Mouse (Mus musculus) macrophage (primary cell): Measurements from ENCODE around the gene Ube2q2. TPM values are rescaled to one million over a fixed set of nuclear protein-coding genes. Genes with fewer than 3 reads are reported as not detected.
"Not testable (repeated sequence)": the region's sequence is repeated elsewhere in the genome, so short reads cannot be mapped to it uniquely, and the experiment has no call there.

Experiments used
- H3K27ac ChIP-seq: fragments of 350-480 bp; formaldehyde crosslinking; 2 replicates; pipeline ENCODE4 v1.9.0; 2021
- H3K36me3 ChIP-seq: fragments of 350-480 bp; formaldehyde crosslinking; 2 replicates; pipeline ENCODE4 v1.9.0; 2021; ENCODE audit errors: inconsistent target
- H3K4me3 ChIP-seq: fragments of 350-480 bp; formaldehyde crosslinking; 2 replicates; pipeline ENCODE4 v1.9.0; 2021; ENCODE audit errors: inconsistent target
- H3K79me2 ChIP-seq: fragments of 350-480 bp; formaldehyde crosslinking; 2 replicates; pipeline ENCODE4 v1.9.0; 2021; ENCODE audit errors: inconsistent target
- WGBS: methylation state at CpG from one replicate; pipeline ENCODE4 v1.1.7; 2026; ENCODE audit warnings: inconsistent platforms; ENCODE audit not compliant: missing documents; 5-methylcytosine and 5-hydroxymethylcytosine counted together
- polyA plus RNA-seq: library from polyadenylated mRNA; stranded (reverse); fragments of 250-400 nt; gene quantifications from 3 replicates; pipeline ENCODE4 v1.2.4, GENCODE M21; 2018; ENCODE audit warnings: inconsistent platforms

The Ube2q2 gene
- polyA plus RNA-seq, 1 experiment from 2014 or later = 55.3 TPM

DNA sequence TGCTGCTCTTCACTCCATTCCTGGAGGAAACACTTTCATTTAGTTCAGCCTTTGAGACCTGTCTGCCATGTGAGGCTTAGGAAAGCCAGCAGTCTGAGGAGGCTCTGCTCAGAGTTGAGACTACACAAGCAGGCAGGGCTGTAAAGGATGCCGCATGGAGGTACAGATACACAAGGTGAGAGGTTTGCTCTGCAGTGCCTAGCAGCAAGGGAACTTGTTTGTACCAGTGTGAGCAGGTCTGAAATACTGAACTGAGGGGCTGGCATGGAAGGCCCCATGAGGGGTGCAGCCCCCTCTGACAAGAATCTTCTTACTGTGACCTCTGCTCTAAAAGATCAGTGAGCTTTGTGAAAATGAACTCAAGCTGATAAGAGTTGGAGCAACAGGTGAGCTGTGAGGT is 64.7 kb downstream of the Ube2q2 start:
- no peak overlapping the region for H3K27ac ChIP-seq
- H3K36me3 ChIP-seq = peaks cover 39% of the 10 kb centered on the region
- WGBS = 93% methylated on average over 1 of the region's 1 CpGs
- peaks cover 46% of the 10 kb centered on the region for H3K79me2 ChIP-seq
- no peak overlapping the region for H3K4me3 ChIP-seq

DNA sequence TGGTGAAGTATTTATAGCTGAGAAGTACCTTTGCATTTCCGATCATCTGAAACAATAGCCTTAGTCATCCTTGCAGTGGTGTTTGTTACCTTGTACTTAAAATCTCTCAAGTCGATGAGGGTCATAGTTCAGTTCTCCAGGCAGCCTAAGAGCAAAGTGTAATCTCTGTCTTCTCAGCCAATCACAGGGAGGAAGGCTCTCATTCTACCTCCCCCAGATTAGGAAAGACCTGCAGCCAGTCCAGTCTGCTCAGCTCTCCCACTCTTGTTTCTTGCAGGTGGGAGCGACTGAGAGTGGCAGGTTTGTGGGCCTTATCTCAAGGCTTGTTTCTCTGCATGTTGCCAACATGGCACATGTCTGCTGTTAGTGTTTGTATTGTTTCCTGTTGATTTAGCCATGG is 66.4 kb downstream of the Ube2q2 start:
- H3K27ac ChIP-seq = no peak overlapping the region
- H3K79me2 ChIP-seq = peaks cover 33% of the 10 kb centered on the region
- 92% methylated on average over 3 of the region's 3 CpGs for WGBS
- peaks cover 55% of the 10 kb centered on the region for H3K36me3 ChIP-seq
- H3K4me3 ChIP-seq = no peak overlapping the region

DNA sequence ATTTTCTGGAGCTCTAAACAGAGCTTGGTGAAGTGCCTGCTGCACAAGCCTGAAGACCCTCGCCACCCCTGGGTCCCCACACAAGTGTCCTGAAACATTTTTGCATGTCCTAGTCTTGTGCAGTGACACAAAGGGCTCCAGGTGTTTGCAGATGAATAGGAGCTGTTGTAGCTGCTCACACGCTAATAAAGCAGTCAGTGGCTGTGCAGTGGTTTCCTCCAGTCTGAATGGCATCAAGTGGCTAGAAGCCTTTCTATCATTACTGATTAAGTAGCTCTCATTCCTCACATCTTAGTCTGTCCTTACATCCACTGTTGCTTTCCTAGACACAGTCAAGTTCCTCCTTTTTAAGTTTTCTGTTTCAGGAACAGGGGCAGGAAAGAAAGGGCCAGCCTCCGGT is 67.0 kb downstream of the Ube2q2 start:
- Histone ChIP-seq H3K79me2 (peaks cover 27% of the 10 kb centered on the region; the same call in 1 of the 2 replicates), H3K27ac (no peak overlapping the region), H3K4me3 (no peak overlapping the region), H3K36me3 (peaks cover 61% of the 10 kb centered on the region)
- WGBS = 83% methylated on average over 3 of the region's 3 CpGs

DNA sequence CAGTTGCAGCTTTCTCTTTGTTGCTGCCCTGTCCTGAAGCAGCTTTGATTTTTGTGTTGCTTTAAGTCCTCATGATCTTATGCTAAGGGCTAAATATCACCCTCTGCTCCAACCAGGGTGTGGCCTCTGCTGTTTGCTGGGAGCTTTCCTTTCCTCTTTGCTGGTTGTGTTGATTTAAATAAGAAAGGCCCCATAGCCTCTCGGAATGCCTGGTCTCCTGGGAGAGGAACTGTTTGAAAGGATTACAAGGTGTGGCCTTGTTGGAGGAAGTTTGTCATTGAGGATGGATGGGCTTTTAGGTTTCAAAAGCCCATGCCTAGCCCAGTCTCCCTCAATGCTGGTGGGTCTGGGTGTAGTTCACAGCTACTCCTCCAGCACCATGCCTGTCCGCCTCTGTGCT is 67.4 kb downstream of the Ube2q2 start:
- Histone ChIP-seq H3K36me3 (peaks cover 65% of the 10 kb centered on the region), H3K79me2 (peaks cover 23% of the 10 kb centered on the region; the same call in 1 of the 2 replicates), H3K27ac (no peak overlapping the region), H3K4me3 (no peak overlapping the region)
- 93% methylated on average over 2 of the region's 2 CpGs for WGBS

DNA sequence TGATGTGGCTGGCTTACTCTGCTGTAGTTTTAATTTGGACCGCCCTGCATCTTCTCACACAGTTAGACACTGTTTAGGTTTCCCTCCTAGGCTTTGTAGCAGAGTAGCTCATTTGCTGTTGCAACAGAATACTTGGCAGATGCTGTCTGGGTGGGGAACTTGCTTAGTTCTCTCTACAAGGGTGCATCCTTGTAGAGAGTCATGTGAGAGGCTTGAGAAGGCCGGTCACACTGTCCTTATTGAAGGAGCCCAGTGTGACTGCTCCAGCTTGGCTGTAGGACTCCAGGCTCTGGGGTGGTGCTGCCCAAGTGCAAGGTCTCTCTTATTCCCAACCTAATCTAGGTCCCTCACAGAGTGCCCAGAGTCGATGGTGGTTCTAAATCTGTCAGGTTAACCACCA is 68.7 kb downstream of the Ube2q2 start:
- Histone ChIP-seq H3K4me3 (no peak overlapping the region), H3K79me2 (peaks cover 10% of the 10 kb centered on the region; the same call in 1 of the 2 replicates), H3K27ac (no peak overlapping the region), H3K36me3 (peaks cover 78% of the 10 kb centered on the region)
- WGBS = 74% methylated on average over 3 of the region's 3 CpGs

DNA sequence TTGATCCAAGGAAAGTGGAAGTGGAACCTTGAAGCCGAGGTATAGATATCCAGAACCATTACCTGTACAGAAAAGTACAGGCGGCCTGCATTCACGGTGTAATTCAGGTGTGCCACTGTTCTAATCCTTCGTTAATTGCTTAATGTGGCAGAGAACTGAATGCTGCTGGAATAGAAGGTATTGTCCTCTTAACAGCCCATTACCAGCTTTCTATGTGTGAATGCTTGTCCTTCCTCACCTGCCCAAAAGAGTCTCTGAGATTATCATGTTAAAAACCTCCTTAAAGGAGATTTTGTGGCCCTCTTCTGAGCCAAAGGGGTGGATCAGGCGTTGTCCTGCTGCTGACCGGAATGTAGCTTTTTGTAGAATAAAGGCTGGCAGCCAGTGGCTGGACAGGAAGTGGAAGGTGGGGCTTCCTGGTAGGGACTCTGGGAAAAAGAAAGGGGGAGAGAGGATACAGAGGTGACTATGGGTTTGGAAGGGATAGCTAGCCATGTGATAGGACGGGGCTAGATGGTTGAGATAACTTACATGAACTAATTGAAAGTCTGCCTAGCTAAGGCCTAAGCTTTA is 76.6 kb downstream of the Ube2q2 start:
- Histone ChIP-seq H3K4me3 (no peak overlapping the region), H3K36me3 (peaks cover 46% of the 10 kb centered on the region), H3K27ac (no peak overlapping the region), H3K79me2 (no peaks in the 10 kb centered on the region)
- 94% methylated on average over 7 of the region's 7 CpGs for WGBS

DNA sequence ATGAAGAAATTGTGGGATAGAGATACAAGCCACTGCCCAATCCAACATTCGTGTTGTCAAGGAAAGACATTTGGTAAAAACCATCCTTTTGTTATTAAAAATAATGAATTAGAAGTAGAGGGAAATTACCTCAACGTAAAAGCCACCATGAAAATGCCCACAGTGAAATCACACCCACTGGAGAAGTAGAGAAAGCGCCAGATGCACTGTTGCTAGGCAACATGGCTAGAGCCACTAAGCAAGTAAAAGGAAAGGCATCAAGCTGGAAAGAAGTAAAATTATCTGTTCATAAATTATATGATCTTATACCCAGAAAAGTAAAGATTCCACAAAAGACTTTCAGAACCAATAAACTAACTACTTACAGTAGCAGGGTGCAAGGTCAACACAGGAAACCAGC is 77.6 kb downstream of the Ube2q2 start:
- Histone ChIP-seq H3K36me3 (peaks cover 36% of the 10 kb centered on the region), H3K79me2 (no peaks in the 10 kb centered on the region)

DNA sequence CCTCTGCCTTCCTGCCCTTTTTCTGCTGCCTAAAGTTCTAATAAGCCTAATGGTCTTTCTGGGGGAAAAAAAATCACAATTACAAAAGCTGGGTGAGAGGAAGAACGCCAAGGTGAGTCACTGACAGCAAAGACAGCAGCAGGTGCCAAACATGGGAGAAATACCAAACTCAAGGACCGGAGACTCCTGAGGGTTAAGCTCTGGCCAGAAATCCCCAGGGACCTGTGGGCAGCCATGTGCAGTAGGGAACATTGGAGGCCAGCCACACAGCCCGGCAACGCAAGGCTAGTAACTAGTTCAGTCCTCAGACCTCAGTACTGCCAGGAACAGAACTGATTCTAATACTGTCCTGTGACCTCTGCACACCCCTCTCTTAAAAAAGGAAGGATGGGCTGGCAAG is 79.5 kb downstream of the Ube2q2 start:
- Histone ChIP-seq H3K36me3 (peaks cover 17% of the 10 kb centered on the region), H3K4me3 (no peak overlapping the region), H3K27ac (no peak overlapping the region), H3K79me2 (no peaks in the 10 kb centered on the region)
- 99% methylated on average over 4 of the region's 4 CpGs for WGBS

More for the DNA sequence above, 77.6 kb downstream of the Ube2q2 start:
- Histone ChIP-seq H3K4me3 (no peak overlapping the region), H3K27ac (no peak overlapping the region)
- WGBS = 93% methylated on average over 3 of the region's 3 CpGs

DNA sequence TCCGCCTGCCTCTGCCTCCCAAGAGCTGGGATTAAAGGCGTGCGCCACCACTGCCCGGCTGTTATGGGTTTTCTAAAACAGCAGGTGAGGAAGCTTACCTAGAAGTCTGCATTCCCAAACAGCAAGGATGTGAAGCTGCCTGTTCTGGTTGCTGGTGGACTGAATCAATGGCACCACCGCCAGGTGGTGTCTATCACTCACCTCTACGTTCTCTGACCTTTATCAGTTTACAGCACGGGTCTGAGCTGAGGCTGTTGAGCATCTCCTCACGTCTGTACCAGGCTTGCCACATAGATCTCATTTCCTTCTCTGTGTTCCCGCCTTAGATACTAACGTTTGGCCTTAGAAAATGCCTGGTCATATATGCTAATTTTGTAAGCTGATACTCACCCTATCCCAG is 80.4 kb downstream of the Ube2q2 start:
- Histone ChIP-seq H3K27ac (no peak overlapping the region), H3K4me3 (no peak overlapping the region), H3K36me3 (peaks cover 9% of the 10 kb centered on the region), H3K79me2 (no peaks in the 10 kb centered on the region)
- 70% methylated on average over 9 of the region's 10 CpGs for WGBS

DNA sequence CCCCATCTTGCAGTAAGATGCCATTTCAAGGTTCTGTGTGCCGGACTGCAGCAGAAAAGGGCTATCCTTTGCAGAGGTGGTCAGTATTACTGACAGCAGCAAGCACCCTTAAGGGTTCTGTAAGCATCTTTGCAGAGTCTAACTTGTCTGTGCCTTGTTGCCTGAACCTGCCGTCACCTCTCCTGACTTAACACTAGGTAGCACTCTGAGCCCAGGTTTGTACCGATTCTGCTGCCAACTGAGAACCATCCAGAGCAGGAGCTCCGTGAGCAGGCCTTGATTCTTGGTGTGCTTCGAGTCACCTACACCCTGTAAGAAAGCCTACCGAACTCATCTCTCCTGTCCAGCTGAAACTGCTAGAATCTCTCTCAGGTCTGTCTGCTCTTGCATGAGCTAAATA is 82.9 kb downstream of the Ube2q2 start:
- Histone ChIP-seq H3K4me3 (no peak overlapping the region), H3K79me2 (no peaks in the 10 kb centered on the region), H3K36me3 (no peaks in the 10 kb centered on the region), H3K27ac (no peak overlapping the region)
- WGBS = 74% methylated on average over 6 of the region's 6 CpGs

DNA sequence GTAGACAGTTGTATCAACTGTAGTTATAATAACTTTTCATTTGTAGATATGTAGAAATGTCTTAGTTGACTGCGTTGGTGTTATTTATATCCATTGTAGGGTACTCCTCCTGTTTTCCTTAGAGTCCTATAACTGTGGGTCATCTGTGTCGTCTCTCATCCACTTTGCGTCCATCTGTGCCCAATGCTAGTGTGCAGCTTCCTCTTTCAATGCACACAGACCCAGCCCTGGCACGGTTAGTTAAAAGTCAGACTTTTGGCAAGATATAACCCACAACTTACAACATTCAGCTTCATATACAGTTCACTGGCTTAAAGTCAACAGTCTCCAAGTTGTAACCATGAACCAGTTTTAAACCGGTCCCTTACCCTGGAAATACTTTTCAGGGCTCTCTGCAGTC is 83.5 kb downstream of the Ube2q2 start:
- Histone ChIP-seq H3K27ac (no peak overlapping the region), H3K4me3 (no peak overlapping the region), H3K79me2 (no peaks in the 10 kb centered on the region), H3K36me3 (no peaks in the 10 kb centered on the region)
- 21% methylated on average over 5 of the region's 5 CpGs for WGBS

DNA sequence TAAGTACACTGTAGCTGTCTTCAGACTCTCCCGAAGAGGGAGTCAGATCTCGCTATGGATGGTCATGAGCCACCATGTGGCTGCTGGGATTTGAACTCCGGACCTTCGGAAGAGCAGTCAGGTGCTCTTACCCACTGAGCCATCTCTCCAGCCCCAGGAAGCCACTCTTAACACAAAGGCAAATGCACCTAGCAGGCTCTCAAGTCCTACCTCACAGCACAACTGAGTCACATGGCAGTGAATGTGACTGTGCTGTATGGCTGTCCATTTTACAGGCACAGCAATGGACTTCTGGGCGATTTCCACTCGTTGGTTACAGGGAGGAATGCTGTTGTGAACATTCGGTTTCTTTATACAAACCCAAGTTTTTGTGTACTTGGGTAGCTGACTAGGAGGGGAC is 83.9 kb downstream of the Ube2q2 start:
- Histone ChIP-seq H3K27ac (no peak overlapping the region), H3K4me3 (no peak overlapping the region), H3K36me3 (no peaks in the 10 kb centered on the region), H3K79me2 (no peaks in the 10 kb centered on the region)
- 85% methylated on average over 7 of the region's 7 CpGs for WGBS

DNA sequence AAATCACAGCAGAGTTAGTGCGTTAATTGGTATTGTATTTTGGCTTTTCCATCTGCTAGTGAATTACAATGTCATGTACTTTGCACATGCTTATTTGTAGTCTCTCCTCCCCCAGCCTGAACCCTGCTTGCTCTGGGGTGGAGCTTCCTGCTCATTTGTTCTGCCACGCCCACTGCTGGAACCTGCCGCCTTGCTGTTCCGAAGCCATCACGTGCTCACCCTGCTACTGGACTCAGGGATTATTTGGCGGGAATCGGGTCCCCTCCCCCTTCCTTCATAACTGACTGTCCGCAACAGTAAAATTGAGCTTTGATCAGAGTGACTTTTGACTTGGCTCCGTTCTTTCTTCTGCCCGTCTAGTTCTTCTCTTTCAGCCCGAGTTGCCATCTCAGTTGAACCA is 84.4 kb downstream of the Ube2q2 start:
- not testable (repeated sequence) for H3K79me2 ChIP-seq
- 93% methylated on average over 11 of the region's 11 CpGs for WGBS

DNA sequence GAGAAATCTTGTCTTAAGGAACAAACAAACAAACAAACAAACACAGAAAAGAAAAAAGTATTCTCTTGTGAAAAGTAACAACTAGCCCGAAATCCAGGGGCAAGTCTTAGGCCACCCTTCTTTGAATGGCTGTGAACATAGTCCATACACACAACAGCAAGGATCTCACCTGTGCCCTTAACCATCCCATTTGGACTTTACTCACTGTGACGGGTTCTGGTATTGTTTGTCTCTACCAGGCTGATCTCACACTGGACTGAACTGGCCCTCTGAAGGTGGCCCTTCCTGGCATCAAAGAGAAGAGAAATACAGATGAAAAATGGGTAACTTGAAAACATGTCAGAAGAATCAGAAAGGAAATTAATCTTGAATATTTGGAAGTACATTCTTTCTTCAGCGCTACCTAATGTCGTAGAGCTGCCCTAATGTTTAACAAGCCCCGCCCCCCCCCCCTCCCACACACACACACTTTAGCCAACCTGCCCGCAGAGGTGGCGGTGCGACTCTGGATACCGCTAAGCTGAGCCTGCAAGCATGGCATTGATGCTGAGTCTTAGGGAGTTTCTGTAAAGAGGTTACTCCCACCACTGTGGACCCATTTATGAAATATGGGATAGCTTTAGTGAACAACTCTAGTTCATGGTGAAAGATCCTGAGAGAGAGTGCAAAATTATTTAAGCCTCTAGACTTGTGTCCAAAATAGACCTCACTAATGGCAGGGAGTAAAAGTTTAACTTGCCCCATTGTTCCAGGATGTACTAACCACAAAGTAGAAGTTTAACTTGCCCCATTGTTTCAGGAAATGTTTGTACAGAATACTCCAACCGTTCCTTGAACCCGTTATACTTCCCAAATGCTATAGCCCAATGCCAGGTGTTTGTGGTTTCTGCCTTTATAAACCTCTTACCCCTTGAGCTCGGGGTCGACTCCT is 87.8 kb downstream of the Ube2q2 start:
- H3K36me3 ChIP-seq = no peaks in the 10 kb centered on the region
- H3K4me3 ChIP-seq = no peak overlapping the region
- no peak overlapping the region for H3K27ac ChIP-seq
- 72% methylated on average over 12 of the region's 13 CpGs for WGBS
- no peaks in the 10 kb centered on the region for H3K79me2 ChIP-seq

More for the DNA sequence above, 84.4 kb downstream of the Ube2q2 start:
- H3K4me3 ChIP-seq, H3K27ac ChIP-seq, H3K36me3 ChIP-seq: not testable (repeated sequence)

DNA sequence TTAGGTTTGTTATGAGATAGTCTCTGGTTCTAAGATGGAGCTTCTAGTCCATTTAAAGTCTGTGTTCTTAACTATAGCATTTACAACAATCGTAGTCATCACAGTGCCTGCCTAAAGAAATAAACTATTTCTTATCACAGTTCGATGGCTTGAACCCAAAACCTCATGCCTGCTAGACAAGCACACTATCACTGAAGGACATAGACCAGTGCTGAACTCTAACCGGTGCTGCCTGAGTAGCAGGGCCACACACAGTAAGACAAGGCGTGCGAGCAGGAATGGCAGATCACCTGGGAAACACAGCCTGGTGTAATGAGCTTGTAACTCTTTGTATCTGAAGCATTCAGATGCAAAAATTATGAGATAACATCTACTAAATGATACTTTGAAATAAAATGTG is 92.2 kb downstream of the Ube2q2 start:
- Histone ChIP-seq H3K4me3 (no peak overlapping the region), H3K36me3 (no peaks in the 10 kb centered on the region), H3K79me2 (no peaks in the 10 kb centered on the region), H3K27ac (no peak overlapping the region)
- 97% methylated on average over 4 of the region's 5 CpGs for WGBS
